Mouse (Mus musculus) embryonic fibroblast, embryonic 13.5 days (primary cell): ENCODE results near the gene Cacna1c.

Source experiments
- CTCF ChIP-seq: IDR thresholded peaks from 2 replicates; pipeline ENCODE4 v1.5.1; 2011; ENCODE audit warnings: mild to moderate bottlenecking, control low read depth, low read length, moderate library complexity, borderline replicate concordance; ENCODE audit not compliant: insufficient read depth
- POLR2A ChIP-seq: IDR thresholded peaks from 2 replicates; pipeline ENCODE4 v1.6.1; 2011; ENCODE audit warnings: low read depth, mild to moderate bottlenecking, control low read depth, low read length, moderate library complexity

DNA sequence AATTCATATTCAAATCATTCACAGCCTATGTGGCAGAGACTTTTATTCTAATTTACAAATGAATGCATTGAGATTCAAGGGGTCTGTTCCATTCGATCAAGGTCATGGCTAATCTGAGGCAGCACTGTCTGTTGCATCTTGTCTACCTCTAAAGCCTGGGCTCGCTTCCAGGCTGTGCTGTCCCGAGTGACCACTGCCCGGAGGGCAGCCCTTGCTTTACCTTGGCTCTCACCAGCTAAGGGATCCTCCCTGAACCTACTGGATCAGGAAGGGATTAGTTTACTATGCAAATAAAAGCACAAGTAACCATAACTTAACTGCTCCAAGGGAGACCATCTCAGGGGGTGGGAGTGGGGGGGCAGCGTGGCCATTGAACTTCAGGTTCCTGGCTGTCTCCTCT is 334.1 kb downstream of the Cacna1c start:
- TF ChIP-seq CTCF (no peak), POLR2A (no peak)
